Mouse (Mus musculus) layer of hippocampus, adult 2 months (tissue): ENCODE measurements at regions not wholly inside any gene's neighbourhood (a gene's known extent, or its start where the extent isn't known, plus 50 kb on each side); places are given as distances from the start of the nearest gene placed in this dataset.
A peak's percentile ranks its signal among the peaks of the same experiment; 100 is the strongest.

Experiments used
- DNase-seq, 2 experiments: peaks; one replicate each; pipeline ENCODE4 v3.0.0; 2022; ENCODE audit warnings: low spot score in 2 of 2
- H3K27ac ChIP-seq: fragments of 200-600 bp; 2 replicates; pipeline ENCODE4 v1.8.1; 2022
- H3K4me3 ChIP-seq: fragments of 200-600 bp; 2 replicates; pipeline ENCODE4 v1.8.1; 2022; ENCODE audit warnings: mild to moderate bottlenecking
- CTCF ChIP-seq: fragments of 200-600 bp; conservative IDR thresholded peaks from 2 replicates; pipeline ENCODE4 v1.8.1; 2022; ENCODE audit warnings: antibody characterized with exemption, mild to moderate bottlenecking, moderate library complexity

GRCm38 (mm10) chr13:107303322-107303721 is 281.4 kb upstream of the Kif2a start:
- H3K27ac ChIP-seq, result no peak overlapping the region
- no peak overlapping the region for H3K4me3 ChIP-seq
- TF ChIP-seq CTCF, result no peak
- DNase-seq, result no peak

GRCm38 (mm10) chr13:107300792-107301191 is 278.9 kb upstream of the Kif2a start:
- no peak for DNase-seq
- no peak for TF ChIP-seq CTCF
- Histone ChIP-seq H3K27ac (no peak overlapping the region), H3K4me3 (no peak overlapping the region)

GRCm38 (mm10) chr13:107264581-107264980 is 242.7 kb upstream of the Kif2a start:
- Histone ChIP-seq H3K27ac (no peak overlapping the region), H3K4me3 (no peak overlapping the region)
- no peak for DNase-seq
- TF ChIP-seq CTCF, result no peak

DNA sequence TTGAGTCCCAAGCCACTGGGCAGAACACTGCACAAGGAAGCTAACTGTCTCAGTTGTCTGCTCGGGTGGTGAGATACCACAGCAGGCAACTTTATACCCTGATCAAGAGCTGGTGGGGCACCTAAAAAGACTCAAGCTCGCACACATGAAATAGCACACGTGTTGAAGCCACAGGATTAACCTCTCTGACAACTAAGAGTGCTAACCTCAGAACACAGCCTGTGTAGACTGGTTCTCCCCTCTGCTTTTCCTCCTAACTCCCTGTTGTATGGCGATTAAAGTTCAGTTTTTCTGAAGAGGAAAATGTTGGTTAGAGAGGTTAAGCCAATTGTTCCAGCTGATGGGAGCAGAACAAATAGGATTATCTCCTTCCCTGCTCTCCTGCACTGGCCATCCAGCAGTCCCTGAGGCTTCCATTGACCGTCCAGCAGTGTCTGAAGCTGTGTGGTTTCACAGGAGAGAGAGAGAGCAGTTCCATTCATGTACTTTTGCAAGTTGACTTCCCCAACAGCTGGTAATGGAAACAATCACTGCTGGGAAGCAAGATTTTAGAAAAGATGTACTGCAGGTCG is 239.6 kb upstream of the Kif2a start:
- no peak for DNase-seq
- Histone ChIP-seq H3K27ac (no peak overlapping the region), H3K4me3 (no peak overlapping the region)
- no peak for TF ChIP-seq CTCF

DNA sequence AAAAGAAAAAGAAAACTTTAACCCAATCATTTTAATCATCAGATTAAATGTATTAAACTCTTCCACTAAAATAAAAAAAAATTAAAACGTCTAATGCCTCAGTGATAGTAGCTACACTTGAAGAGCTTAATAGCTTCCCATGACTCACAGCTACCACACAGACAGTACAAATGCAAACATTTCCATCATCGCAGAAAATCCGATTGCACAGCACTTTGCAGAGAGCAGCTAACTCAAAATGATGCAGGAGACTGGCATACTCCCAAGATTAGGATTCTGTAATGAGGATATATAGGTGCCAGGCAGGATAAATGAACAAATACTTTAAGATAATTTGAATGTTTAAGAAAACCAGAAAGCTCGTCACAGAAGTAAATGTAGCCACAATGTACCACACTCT is 238.3 kb upstream of the Kif2a start:
- TF ChIP-seq CTCF, result no peak
- H3K27ac ChIP-seq, result no peak overlapping the region
- no peak overlapping the region for H3K4me3 ChIP-seq
- DNase-seq, result no peak

DNA sequence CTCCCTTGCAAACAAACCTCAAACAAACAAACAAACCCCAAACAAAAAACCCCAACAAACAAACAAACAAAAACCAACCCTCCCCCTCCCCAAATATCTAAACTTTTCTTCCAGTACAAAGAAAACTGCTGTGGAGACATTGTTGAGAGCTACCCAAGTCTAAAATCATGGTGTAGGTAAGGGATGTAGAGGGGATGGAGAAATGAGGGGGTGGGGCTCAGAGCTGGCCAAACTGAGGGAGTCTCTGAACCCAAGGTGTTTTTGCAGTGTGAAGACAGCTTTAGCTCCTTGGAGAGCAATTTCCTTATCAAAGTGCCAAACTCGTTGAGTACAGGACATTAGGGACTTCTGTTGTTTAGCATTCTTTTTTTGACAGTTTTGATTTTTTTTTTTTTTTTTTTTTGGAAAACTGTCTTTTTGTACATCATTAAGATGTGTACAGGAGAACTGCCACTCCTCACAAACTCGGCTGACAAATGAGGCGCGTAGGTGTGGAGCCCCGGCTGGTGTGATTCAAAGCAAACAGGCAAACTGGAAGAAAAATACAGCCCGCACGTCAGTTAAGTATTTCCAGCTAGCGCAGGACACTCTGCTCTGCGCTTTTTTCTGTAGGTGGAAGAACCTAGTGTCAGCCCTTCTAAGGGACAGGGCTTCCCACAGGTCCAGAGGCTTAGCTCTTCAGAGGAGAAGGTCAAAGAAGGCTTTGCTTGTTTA is 226.0 kb upstream of the Kif2a start:
- no peak overlapping the region for H3K27ac ChIP-seq
- no peak for TF ChIP-seq CTCF
- DNase-seq, result peak; percentile 15 to 37
- no peak overlapping the region for H3K4me3 ChIP-seq

GRCm38 (mm10) chr13:107246956-107247751 is 225.2 kb upstream of the Kif2a start:
- Histone ChIP-seq H3K27ac (peak overlapping the region; percentile 68), H3K4me3 (peak overlapping the region; percentile 45)
- TF ChIP-seq CTCF, result no peak
- no peak for DNase-seq

- Histone ChIP-seq H3K4me3 (no peak overlapping the region), H3K27ac (no peak overlapping the region)
- no peak for TF ChIP-seq CTCF
- no peak for DNase-seq
These were observed 222.2 kb upstream of the Kif2a start for GRCm38 (mm10) chr13:107244173-107244572.

- peak; percentile 75 for TF ChIP-seq CTCF
- Histone ChIP-seq H3K4me3 (no peak overlapping the region), H3K27ac (no peak overlapping the region)
- DNase-seq, result no peak
These were observed 217.1 kb upstream of the Kif2a start for GRCm38 (mm10) chr13:107239035-107239387.

DNA sequence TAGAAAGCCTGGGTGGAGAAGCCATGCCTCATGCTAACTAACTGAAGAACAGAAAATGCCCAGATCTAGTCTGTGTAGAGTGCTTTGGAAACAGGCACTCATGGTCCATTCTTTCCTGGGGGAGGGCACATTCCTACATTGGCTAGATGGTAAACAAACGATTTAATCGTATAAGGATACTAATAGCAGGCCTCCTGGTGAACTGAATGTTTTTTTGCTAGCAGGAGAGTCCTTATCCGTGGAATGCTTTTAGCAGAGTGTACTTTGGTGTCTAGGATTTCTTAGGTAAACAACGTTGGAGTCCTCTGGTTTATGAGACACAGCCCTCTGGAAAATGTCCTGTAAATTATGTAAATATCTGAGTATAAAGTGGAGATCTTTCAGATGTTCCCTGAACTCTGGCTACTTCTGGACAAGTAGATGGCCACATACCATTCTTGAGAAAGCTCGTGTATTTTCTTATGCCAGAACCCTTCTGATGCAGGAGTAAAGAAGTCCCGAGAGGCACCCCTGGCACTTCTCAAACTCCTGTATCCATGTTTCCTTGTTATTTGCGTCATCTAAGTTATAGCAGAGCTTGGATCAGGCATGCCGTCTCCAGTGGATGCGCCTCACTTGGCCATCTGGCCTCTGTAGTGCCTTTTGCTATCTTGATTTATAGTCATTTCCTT is 216.6 kb upstream of the Kif2a start:
- no peak for TF ChIP-seq CTCF
- no peak overlapping the region for H3K27ac ChIP-seq

GRCm38 (mm10) chr13:107219456-107219855 is 197.5 kb upstream of the Kif2a start:
- Histone ChIP-seq H3K27ac (no peak overlapping the region), H3K4me3 (no peak overlapping the region)
- no peak for DNase-seq
- TF ChIP-seq CTCF, result no peak

More for the DNA sequence above, 216.6 kb upstream of the Kif2a start:
- no peak for DNase-seq
- H3K4me3 ChIP-seq, result no peak overlapping the region

GRCm38 (mm10) chr13:107218351-107218750 is 196.4 kb upstream of the Kif2a start:
- no peak for TF ChIP-seq CTCF
- H3K27ac ChIP-seq, result peak overlapping the region; percentile 23; the same call in 1 of the 2 replicates
- DNase-seq, result peak; percentile 68 to 80
- H3K4me3 ChIP-seq, result no peak overlapping the region

- DNase-seq, result no peak
- peak overlapping the region; percentile 23; the same call in 1 of the 2 replicates for H3K27ac ChIP-seq
- no peak overlapping the region for H3K4me3 ChIP-seq
- no peak for TF ChIP-seq CTCF
These were observed 195.9 kb upstream of the Kif2a start for GRCm38 (mm10) chr13:107217825-107218224.
